Mouse (Mus musculus): Measurements from ENCODE around the gene Crtc2. TPM values are rescaled to one million over a fixed set of nuclear protein-coding genes. Genes with fewer than 3 reads are reported as not detected.

Crtc2 gene
- polyA plus RNA-seq, 1 experiment from 2014 or later: 6.9 TPM

GRCm38 (mm10) chr3:90272170-90272569, 18.2 kb downstream of the Crtc2 start:
- 80% methylated on average over 9 of the region's 9 CpGs for WGBS (ENCODE audit: insufficient replicate concordance)
- ATAC-seq (ENCODE audit: low read depth): no peak
- no peak overlapping the region for H3K9ac ChIP-seq (ENCODE audit: low read depth, low read length)
- H3K27ac ChIP-seq (ENCODE audit: low read length): no peak overlapping the region
- no peaks in the 10 kb centered on the region; the same call in 1 of the 2 replicates for H3K36me3 ChIP-seq (ENCODE audit: control insufficient read depth, insufficient read depth)
- no peak overlapping the region for H3K4me2 ChIP-seq (ENCODE audit: low read depth, low read length)
- H3K4me1 ChIP-seq (ENCODE audit: control insufficient read depth, low read depth, low read length): peaks cover 6% of the 10 kb centered on the region
- H3K4me3 ChIP-seq (ENCODE audit: low read depth, low read length): no peak overlapping the region
- no peaks in the 10 kb centered on the region for H3K9me3 ChIP-seq (replicated peaks; ENCODE audit: control insufficient read depth, low read length)
- no peaks in the 10 kb centered on the region for H3K27me3 ChIP-seq (ENCODE audit: control insufficient read depth, insufficient read depth, low read depth, low read length)

- H3K4me2 ChIP-seq (ENCODE audit: low read depth, low read length): no peak overlapping the region
- no peak overlapping the region for H3K4me3 ChIP-seq (ENCODE audit: low read depth, low read length)
- no peak overlapping the region for H3K27ac ChIP-seq (ENCODE audit: low read length)
- H3K36me3 ChIP-seq (ENCODE audit: control insufficient read depth, insufficient read depth): no peaks in the 10 kb centered on the region; the same call in 1 of the 2 replicates
- ATAC-seq (ENCODE audit: low read depth): no peak; the same call in 1 of the 2 replicates
- WGBS (ENCODE audit: insufficient replicate concordance): 86% methylated on average over 22 of the region's 22 CpGs
- no peaks in the 10 kb centered on the region for H3K27me3 ChIP-seq (ENCODE audit: control insufficient read depth, insufficient read depth, low read depth, low read length)
- peaks cover 3% of the 10 kb centered on the region; the same call in 1 of the 2 replicates for H3K4me1 ChIP-seq (ENCODE audit: control insufficient read depth, low read depth, low read length)
- no peak overlapping the region for H3K9ac ChIP-seq (ENCODE audit: low read depth, low read length)
- H3K9me3 ChIP-seq (replicated peaks; ENCODE audit: control insufficient read depth, low read length): no peaks in the 10 kb centered on the region
These were observed 19.9 kb downstream of the Crtc2 start for GRCm38 (mm10) chr3:90273855-90274254.

- H3K36me3 ChIP-seq (ENCODE audit: control insufficient read depth, insufficient read depth): peaks cover 4% of the 10 kb centered on the region
These were observed 21.3 kb downstream of the Crtc2 start for GRCm38 (mm10) chr3:90275286-90275685.

GRCm38 (mm10) chr3:90276858-90277257, 22.9 kb downstream of the Crtc2 start:
- no peak overlapping the region for H3K4me2 ChIP-seq (ENCODE audit: low read depth, low read length)
- no peak overlapping the region for H3K4me3 ChIP-seq (ENCODE audit: low read depth, low read length)
- peaks cover 4% of the 10 kb centered on the region for H3K36me3 ChIP-seq (ENCODE audit: control insufficient read depth, insufficient read depth)
- H3K9me3 ChIP-seq (replicated peaks; ENCODE audit: control insufficient read depth, low read length): no peaks in the 10 kb centered on the region
- ATAC-seq (ENCODE audit: low read depth): no peak
- 76% methylated on average over 15 of the region's 16 CpGs for WGBS (ENCODE audit: insufficient replicate concordance)
- H3K9ac ChIP-seq (ENCODE audit: low read depth, low read length): no peak overlapping the region
- H3K27ac ChIP-seq (ENCODE audit: low read length): no peak overlapping the region
- H3K4me1 ChIP-seq (ENCODE audit: control insufficient read depth, low read depth, low read length): no peaks in the 10 kb centered on the region
- H3K27me3 ChIP-seq (ENCODE audit: control insufficient read depth, insufficient read depth, low read depth, low read length): no peaks in the 10 kb centered on the region

More at GRCm38 (mm10) chr3:90275286-90275685, 21.3 kb downstream of the Crtc2 start:
- Histone ChIP-seq H3K4me2 (ENCODE audit: low read depth, low read length) (no peak overlapping the region), H3K4me3 (ENCODE audit: low read depth, low read length) (no peak overlapping the region), H3K27ac (ENCODE audit: low read length) (no peak overlapping the region), H3K4me1 (ENCODE audit: control insufficient read depth, low read depth, low read length) (no peaks in the 10 kb centered on the region), H3K27me3 (ENCODE audit: control insufficient read depth, insufficient read depth, low read depth, low read length) (no peaks in the 10 kb centered on the region), H3K9ac (ENCODE audit: low read depth, low read length) (no peak overlapping the region), H3K9me3 (replicated peaks; ENCODE audit: control insufficient read depth, low read length) (no peaks in the 10 kb centered on the region)
- WGBS (ENCODE audit: insufficient replicate concordance): 87% methylated on average over 11 of the region's 11 CpGs
- no peak for ATAC-seq (ENCODE audit: low read depth)

GRCm38 (mm10) chr3:90277793-90278192, 23.8 kb downstream of the Crtc2 start:
- ATAC-seq (ENCODE audit: low read depth): 0 out of 2 replicates have a peak, but pooled peaks have one; percentile 9
- Histone ChIP-seq H3K4me1 (ENCODE audit: control insufficient read depth, low read depth, low read length) (no peaks in the 10 kb centered on the region), H3K9ac (ENCODE audit: low read depth, low read length) (no peak overlapping the region), H3K27ac (ENCODE audit: low read length) (no peak overlapping the region), H3K4me2 (ENCODE audit: low read depth, low read length) (no peak overlapping the region), H3K27me3 (ENCODE audit: control insufficient read depth, insufficient read depth, low read depth, low read length) (no peaks in the 10 kb centered on the region), H3K4me3 (ENCODE audit: low read depth, low read length) (no peak overlapping the region), H3K36me3 (ENCODE audit: control insufficient read depth, insufficient read depth) (peaks cover 4% of the 10 kb centered on the region), H3K9me3 (replicated peaks; ENCODE audit: control insufficient read depth, low read length) (no peaks in the 10 kb centered on the region)
- WGBS (ENCODE audit: insufficient replicate concordance): 81% methylated on average over 9 of the region's 9 CpGs

GRCm38 (mm10) chr3:90278211-90278610, 24.2 kb downstream of the Crtc2 start:
- peaks cover 4% of the 10 kb centered on the region for H3K36me3 ChIP-seq (ENCODE audit: control insufficient read depth, insufficient read depth)
- no peak overlapping the region for H3K4me2 ChIP-seq (ENCODE audit: low read depth, low read length)
- no peak overlapping the region for H3K27ac ChIP-seq (ENCODE audit: low read length)
- H3K4me3 ChIP-seq (ENCODE audit: low read depth, low read length): no peak overlapping the region
- H3K9ac ChIP-seq (ENCODE audit: low read depth, low read length): no peak overlapping the region
- 86% methylated on average over 10 of the region's 10 CpGs for WGBS (ENCODE audit: insufficient replicate concordance)
- H3K27me3 ChIP-seq (ENCODE audit: control insufficient read depth, insufficient read depth, low read depth, low read length): no peaks in the 10 kb centered on the region
- H3K4me1 ChIP-seq (ENCODE audit: control insufficient read depth, low read depth, low read length): no peaks in the 10 kb centered on the region
- H3K9me3 ChIP-seq (replicated peaks; ENCODE audit: control insufficient read depth, low read length): no peaks in the 10 kb centered on the region
- no peak for ATAC-seq (ENCODE audit: low read depth)

GRCm38 (mm10) chr3:90279216-90279615, 25.3 kb downstream of the Crtc2 start:
- 80% methylated on average over 9 of the region's 9 CpGs for WGBS (ENCODE audit: insufficient replicate concordance)
- peaks cover 4% of the 10 kb centered on the region for H3K36me3 ChIP-seq (ENCODE audit: control insufficient read depth, insufficient read depth)
- H3K4me2 ChIP-seq (ENCODE audit: low read depth, low read length): no peak overlapping the region
- H3K4me1 ChIP-seq (ENCODE audit: control insufficient read depth, low read depth, low read length): no peaks in the 10 kb centered on the region
- H3K9me3 ChIP-seq (replicated peaks; ENCODE audit: control insufficient read depth, low read length): no peaks in the 10 kb centered on the region
- ATAC-seq (ENCODE audit: low read depth): no peak
- H3K4me3 ChIP-seq (ENCODE audit: low read depth, low read length): no peak overlapping the region
- H3K9ac ChIP-seq (ENCODE audit: low read depth, low read length): no peak overlapping the region
- H3K27me3 ChIP-seq (ENCODE audit: control insufficient read depth, insufficient read depth, low read depth, low read length): no peaks in the 10 kb centered on the region
- no peak overlapping the region for H3K27ac ChIP-seq (ENCODE audit: low read length)

- Histone ChIP-seq H3K9ac (ENCODE audit: low read depth, low read length) (no peak overlapping the region), H3K4me1 (ENCODE audit: control insufficient read depth, low read depth, low read length) (no peaks in the 10 kb centered on the region), H3K4me3 (ENCODE audit: low read depth, low read length) (no peak overlapping the region), H3K27me3 (ENCODE audit: control insufficient read depth, insufficient read depth, low read depth, low read length) (no peaks in the 10 kb centered on the region), H3K36me3 (ENCODE audit: control insufficient read depth, insufficient read depth) (peaks cover 4% of the 10 kb centered on the region), H3K27ac (ENCODE audit: low read length) (no peak overlapping the region), H3K9me3 (replicated peaks; ENCODE audit: control insufficient read depth, low read length) (no peaks in the 10 kb centered on the region), H3K4me2 (ENCODE audit: low read depth, low read length) (no peak overlapping the region)
- ATAC-seq (ENCODE audit: low read depth): no peak
- 85% methylated on average over 7 of the region's 7 CpGs for WGBS (ENCODE audit: insufficient replicate concordance)
These were observed 25.8 kb downstream of the Crtc2 start for GRCm38 (mm10) chr3:90279743-90280142.

GRCm38 (mm10) chr3:90280708-90281107, 26.7 kb downstream of the Crtc2 start:
- Histone ChIP-seq H3K9me3 (replicated peaks; ENCODE audit: control insufficient read depth, low read length) (no peaks in the 10 kb centered on the region), H3K4me3 (ENCODE audit: low read depth, low read length) (no peak overlapping the region), H3K4me1 (ENCODE audit: control insufficient read depth, low read depth, low read length) (no peaks in the 10 kb centered on the region), H3K9ac (ENCODE audit: low read depth, low read length) (no peak overlapping the region), H3K36me3 (ENCODE audit: control insufficient read depth, insufficient read depth) (peaks cover 4% of the 10 kb centered on the region), H3K27me3 (ENCODE audit: control insufficient read depth, insufficient read depth, low read depth, low read length) (no peaks in the 10 kb centered on the region), H3K4me2 (ENCODE audit: low read depth, low read length) (no peak overlapping the region), H3K27ac (ENCODE audit: low read length) (no peak overlapping the region)
- no peak for ATAC-seq (ENCODE audit: low read depth)
- WGBS (ENCODE audit: insufficient replicate concordance): 75% methylated on average over 9 of the region's 9 CpGs

Data from liver, embryonic 16.5 days (tissue).